Mouse (Mus musculus) forebrain, embryonic 14.5 days (tissue): ENCODE measurements around the gene Kazn. TPM values are rescaled to one million over a fixed set of nuclear protein-coding genes. Genes with fewer than 3 reads are reported as not detected.
A peak's percentile ranks its signal among the peaks of the same experiment; 100 is the strongest.

ENCODE experiments used
- ATAC-seq: fragments of 200-750 bp; cut with Nextera tagmentation; 2 replicates; pipeline ENCODE4 v1.8.0; 2017; ENCODE audit warnings: mild to moderate bottlenecking, moderate library complexity
- DNase-seq: peaks from one replicate; pipeline ENCODE4 v3.0.0-alpha.2; 2015; ENCODE audit warnings: low spot score
- H3K27ac ChIP-seq: fragments of 300-500 bp; sonication (generic); 2 replicates; pipeline ENCODE4 v1.5.1; 2014; ENCODE audit warnings: low read depth, mild to moderate bottlenecking, control low read depth, low read length, moderate library complexity
- H3K27me3 ChIP-seq: fragments of 300-500 bp; sonication (generic); replicated peaks from 2 replicates; pipeline ENCODE4 v1.6.1; 2014; ENCODE audit warnings: low read length, control low read depth, mixed read lengths; ENCODE audit not compliant: control insufficient read depth, insufficient read depth
- H3K36me3 ChIP-seq: fragments of 300-500 bp; sonication (generic); 2 replicates; pipeline ENCODE4 v1.6.1; 2014; ENCODE audit warnings: low read length, control low read depth; ENCODE audit not compliant: control insufficient read depth, insufficient read depth
- H3K4me1 ChIP-seq: fragments of 300-500 bp; sonication (generic); 2 replicates; pipeline ENCODE4 v1.6.1; 2014; ENCODE audit warnings: antibody characterized with exemption, low read length, control low read depth; ENCODE audit not compliant: control insufficient read depth, insufficient read depth
- H3K4me2 ChIP-seq: fragments of 300-500 bp; sonication (generic); 2 replicates; pipeline ENCODE4 v1.6.1; 2014; ENCODE audit warnings: mild to moderate bottlenecking, control low read depth, low read length
- H3K4me3 ChIP-seq: fragments of 300-500 bp; sonication (generic); 2 replicates; pipeline ENCODE4 v1.5.1; 2014; ENCODE audit warnings: low read depth, low read length, control low read depth
- H3K9ac ChIP-seq: fragments of 300-500 bp; sonication (generic); 2 replicates; pipeline ENCODE4 v1.6.1; 2014; ENCODE audit warnings: mild to moderate bottlenecking, low read length, control low read depth, moderate library complexity
- H3K9me3 ChIP-seq: fragments of 300-500 bp; sonication (generic); replicated peaks from 2 replicates; pipeline ENCODE4 v1.6.1; 2016; ENCODE audit warnings: low read length, control low read depth, mixed read lengths; ENCODE audit not compliant: control insufficient read depth
- WGBS: fragments of 180-500 bp; shearing (Covaris S2); extraction: QIAGEN DNeasy Blood & Tissue Kit; methylation state at CpG from one replicate; pipeline ENCODE4 v1.1.7; 2014; 5-methylcytosine and 5-hydroxymethylcytosine counted together
- polyA plus RNA-seq: library from polyadenylated mRNA; unstranded; fragments of >200 nt; fragmentation: Nextera tagmentation; extraction: Ambion mirVana; gene quantifications from 2 replicates; pipeline ENCODE4 v1.2.1, GENCODE M21; 2014

Kazn gene
- polyA plus RNA-seq, 1 experiment from 2014 or later: 11.5 TPM

DNA sequence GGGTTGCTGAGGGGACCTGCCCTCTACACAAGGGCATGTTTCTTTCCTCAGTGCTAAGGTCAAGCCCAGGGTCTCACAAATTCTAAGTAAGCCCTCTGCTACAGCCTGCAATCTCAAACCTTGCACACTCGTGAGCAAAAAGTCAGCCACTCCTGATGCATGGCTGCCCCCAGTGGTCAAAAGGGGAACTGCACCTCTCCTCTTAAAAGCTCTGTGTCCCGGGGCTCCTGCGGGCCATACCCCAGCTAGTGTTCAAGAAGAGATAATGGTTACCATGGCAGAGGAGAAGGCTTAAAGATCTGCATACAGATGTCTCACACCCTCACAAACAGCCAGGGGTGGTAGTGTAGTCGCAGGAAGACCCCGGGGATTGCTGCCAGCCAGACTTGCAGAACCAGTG lies 9.2 kb upstream of the Kazn start:
- Histone ChIP-seq H3K27me3 (no peaks in the 10 kb centered on the region), H3K4me1 (no peaks in the 10 kb centered on the region), H3K27ac (no peak overlapping the region), H3K36me3 (no peaks in the 10 kb centered on the region), H3K9me3 (no peaks in the 10 kb centered on the region), H3K9ac (no peak overlapping the region), H3K4me2 (no peak overlapping the region), H3K4me3 (no peak overlapping the region)
- DNase-seq: peak; percentile 84
- 7% methylated on average over 5 of the region's 5 CpGs for WGBS
- ATAC-seq: peak; percentile 38; the same call in 1 of the 2 replicates

GRCm38 (mm10) chr4:142246698-142247097 lies 7.5 kb upstream of the Kazn start:
- Histone ChIP-seq H3K36me3 (no peaks in the 10 kb centered on the region), H3K27me3 (no peaks in the 10 kb centered on the region), H3K4me1 (no peaks in the 10 kb centered on the region), H3K4me3 (no peak overlapping the region), H3K4me2 (no peak overlapping the region), H3K27ac (no peak overlapping the region), H3K9ac (no peak overlapping the region), H3K9me3 (no peaks in the 10 kb centered on the region)
- no peak for DNase-seq
- no peak for ATAC-seq
- 19% methylated on average over 5 of the region's 5 CpGs for WGBS

DNA sequence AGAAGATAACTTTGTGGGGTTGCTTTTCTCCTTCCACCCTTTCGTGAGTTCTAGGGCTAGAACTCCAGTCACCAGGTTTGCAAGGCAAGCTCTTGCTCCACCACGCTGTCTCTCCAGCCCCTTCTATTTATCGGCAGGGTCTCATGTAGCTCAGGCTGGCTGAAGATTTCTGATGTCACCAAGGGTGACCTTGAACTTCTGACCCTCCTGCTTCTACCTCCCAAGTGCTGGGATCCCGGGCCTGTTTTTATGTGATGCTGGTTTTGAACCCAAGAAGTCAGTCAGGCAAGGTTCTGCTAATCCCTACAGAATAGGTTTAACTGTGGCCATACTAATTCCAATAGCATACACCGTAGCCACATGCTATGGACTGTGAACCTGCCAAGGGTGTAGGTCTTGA lies 5.4 kb upstream of the Kazn start:
- DNase-seq (no peak), ATAC-seq (no peak)
- H3K4me3 ChIP-seq: no peak overlapping the region
- no peak overlapping the region for H3K27ac ChIP-seq
- H3K9ac ChIP-seq: no peak overlapping the region
- 92% methylated on average over 5 of the region's 5 CpGs for WGBS
- H3K36me3 ChIP-seq: no peaks in the 10 kb centered on the region
- no peaks in the 10 kb centered on the region for H3K27me3 ChIP-seq
- H3K9me3 ChIP-seq: no peaks in the 10 kb centered on the region
- H3K4me2 ChIP-seq: no peak overlapping the region
- H3K4me1 ChIP-seq: peaks cover 5% of the 10 kb centered on the region; the same call in 1 of the 2 replicates

- peaks cover 17% of the 10 kb centered on the region for H3K4me1 ChIP-seq
- no peaks in the 10 kb centered on the region for H3K9me3 ChIP-seq
- H3K27ac ChIP-seq: no peak overlapping the region
- no peak overlapping the region for H3K4me3 ChIP-seq
- 90% methylated on average over 6 of the region's 6 CpGs for WGBS
- no peak overlapping the region for H3K9ac ChIP-seq
- ATAC-seq (no peak), DNase-seq (no peak)
- H3K4me2 ChIP-seq: no peak overlapping the region
- H3K36me3 ChIP-seq: no peaks in the 10 kb centered on the region
- 0 out of 2 replicates have a peak, but pooled peaks cover 2% of the 10 kb centered on the region for H3K27me3 ChIP-seq
Observed at GRCm38 (mm10) chr4:142242750-142243383, 3.7 kb upstream of the Kazn start.

DNA sequence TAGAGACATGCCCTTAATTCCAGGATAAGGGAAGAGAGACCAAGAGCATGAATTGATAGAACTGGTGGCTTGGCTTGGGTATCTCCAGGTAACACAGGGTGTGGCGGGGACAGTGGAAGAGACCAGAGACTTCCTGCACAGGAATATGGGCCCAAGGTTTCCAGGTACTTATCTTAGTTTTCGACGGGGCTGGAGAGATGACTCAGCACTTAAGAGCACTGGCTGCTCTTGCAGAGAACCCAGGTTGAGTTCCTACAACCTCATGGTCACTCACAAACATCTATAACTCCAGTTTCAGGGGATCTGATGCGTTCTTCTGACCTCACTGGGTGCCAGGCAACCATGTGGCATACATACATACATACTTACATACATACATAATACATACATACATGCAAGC lies 3.0 kb upstream of the Kazn start:
- Histone ChIP-seq H3K4me2 (no peak overlapping the region), H3K9ac (no peak overlapping the region), H3K27ac (no peak overlapping the region), H3K4me1 (peaks cover 19% of the 10 kb centered on the region), H3K4me3 (no peak overlapping the region), H3K9me3 (no peaks in the 10 kb centered on the region), H3K27me3 (0 out of 2 replicates have a peak, but pooled peaks cover 5% of the 10 kb centered on the region), H3K36me3 (no peaks in the 10 kb centered on the region)
- DNase-seq (no peak), ATAC-seq (no peak)
- 92% methylated on average over 4 of the region's 4 CpGs for WGBS

DNA sequence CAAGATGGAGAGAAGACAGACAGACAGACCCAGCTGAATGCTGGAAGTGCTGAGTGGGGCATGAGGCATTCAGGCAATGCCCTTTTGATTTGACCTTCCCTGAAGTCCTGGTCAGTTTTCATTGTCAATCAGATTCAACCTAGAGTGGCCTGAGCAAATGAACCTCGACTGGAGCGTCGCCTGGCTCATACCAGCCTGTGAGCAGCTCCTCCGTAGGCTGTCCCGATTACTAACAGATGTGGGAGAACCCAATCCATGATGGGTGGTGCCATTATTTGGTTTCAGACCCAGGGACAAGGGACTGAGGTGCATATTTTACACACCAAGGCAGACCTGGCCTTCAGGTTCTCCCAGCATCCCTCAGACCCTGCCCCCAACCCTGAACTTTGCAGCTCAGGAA lies 1.7 kb upstream of the Kazn start:
- Histone ChIP-seq H3K9me3 (no peaks in the 10 kb centered on the region), H3K27ac (no peak overlapping the region), H3K4me1 (peaks cover 19% of the 10 kb centered on the region), H3K27me3 (0 out of 2 replicates have a peak, but pooled peaks cover 5% of the 10 kb centered on the region), H3K9ac (no peak overlapping the region), H3K36me3 (no peaks in the 10 kb centered on the region), H3K4me3 (no peak overlapping the region), H3K4me2 (no peak overlapping the region)
- WGBS: 71% methylated on average over 5 of the region's 5 CpGs
- no peak for ATAC-seq
- no peak for DNase-seq

- Histone ChIP-seq H3K4me1 (peaks cover 19% of the 10 kb centered on the region), H3K9ac (peak overlapping the region; percentile 77), H3K4me3 (peak overlapping the region; percentile 52), H3K36me3 (no peaks in the 10 kb centered on the region), H3K27ac (0 out of 2 replicates have a peak overlapping the region, but pooled peaks have one; percentile 21), H3K4me2 (peak overlapping the region; percentile 100), H3K27me3 (0 out of 2 replicates have a peak, but pooled peaks cover 5% of the 10 kb centered on the region), H3K9me3 (no peaks in the 10 kb centered on the region)
- WGBS: under 1% methylated on average over 58 of the region's 69 CpGs
- ATAC-seq (peak; percentile 64), DNase-seq (peak; percentile 35)
Observed at GRCm38 (mm10) chr4:142238486-142239239, 538 bp downstream of the Kazn start.

- Histone ChIP-seq H3K9me3 (no peaks in the 10 kb centered on the region), H3K9ac (peak overlapping the region; percentile 77), H3K4me1 (peaks cover 19% of the 10 kb centered on the region), H3K4me2 (peak overlapping the region; percentile 100), H3K27ac (no peak overlapping the region), H3K4me3 (no peak overlapping the region), H3K36me3 (no peaks in the 10 kb centered on the region), H3K27me3 (0 out of 2 replicates have a peak, but pooled peaks cover 5% of the 10 kb centered on the region)
- ATAC-seq (no peak), DNase-seq (no peak)
- WGBS: 33% methylated on average over 14 of the region's 14 CpGs
Observed at GRCm38 (mm10) chr4:142238041-142238440, 1.2 kb downstream of the Kazn start.

DNA sequence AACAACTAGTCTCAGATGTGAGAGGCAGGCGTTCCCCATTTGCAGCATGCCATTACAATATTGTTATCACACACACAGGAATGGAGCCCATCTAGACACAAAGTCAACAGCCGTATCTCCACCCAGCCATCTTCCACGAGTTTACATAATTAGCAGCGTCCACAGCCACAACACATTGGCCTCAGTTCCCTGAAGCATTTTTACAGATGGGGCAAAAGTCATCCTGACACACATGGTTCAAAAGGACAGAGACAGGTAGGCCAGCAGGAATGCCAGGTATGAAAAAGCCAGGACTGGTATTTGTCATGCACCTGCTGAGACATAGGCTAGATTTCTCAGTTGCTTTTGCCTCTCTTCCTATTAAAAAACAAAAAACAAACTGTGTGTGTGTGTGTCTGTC lies 2.5 kb downstream of the Kazn start:
- peaks cover 19% of the 10 kb centered on the region for H3K4me1 ChIP-seq
- WGBS: 85% methylated on average over 4 of the region's 4 CpGs
- H3K9ac ChIP-seq: no peak overlapping the region
- H3K4me3 ChIP-seq: no peak overlapping the region
- no peaks in the 10 kb centered on the region for H3K9me3 ChIP-seq
- H3K27ac ChIP-seq: no peak overlapping the region
- H3K4me2 ChIP-seq: no peak overlapping the region
- no peaks in the 10 kb centered on the region for H3K36me3 ChIP-seq
- no peak for DNase-seq
- ATAC-seq: no peak
- 0 out of 2 replicates have a peak, but pooled peaks cover 5% of the 10 kb centered on the region for H3K27me3 ChIP-seq
